Mouse (Mus musculus): ENCODE data around the gene Fcer1a.
"Not testable (repeated sequence)": the region's sequence is repeated elsewhere in the genome, so short reads cannot be mapped to it uniquely, and the experiment has no call there.

The Fcer1a gene

DNA sequence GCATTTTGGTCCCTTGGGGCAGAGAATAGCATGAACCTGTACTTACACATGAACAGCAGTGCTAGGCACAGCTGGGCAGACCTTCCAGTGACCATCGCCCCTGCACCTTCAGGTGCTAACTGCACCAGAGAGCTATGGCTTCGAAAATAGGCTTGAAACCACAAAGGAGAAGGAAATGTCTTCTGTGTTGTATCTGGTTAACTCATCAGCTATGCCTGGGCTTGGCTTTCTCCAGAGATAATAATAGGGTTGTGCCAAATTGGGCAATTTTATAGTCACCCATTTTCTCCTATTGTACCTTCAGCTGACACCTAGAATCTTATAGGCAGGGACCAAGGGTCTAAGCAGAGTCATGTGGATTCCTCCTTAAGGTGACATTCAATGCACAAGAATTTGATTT, at the start of gene Fcer1a:
Gene Fcer1a, minus strand, starts transcription at position 134 of the 400 bp plus-strand sequence.
- DNase-seq (ENCODE audit: low read depth), result no peak

DNA sequence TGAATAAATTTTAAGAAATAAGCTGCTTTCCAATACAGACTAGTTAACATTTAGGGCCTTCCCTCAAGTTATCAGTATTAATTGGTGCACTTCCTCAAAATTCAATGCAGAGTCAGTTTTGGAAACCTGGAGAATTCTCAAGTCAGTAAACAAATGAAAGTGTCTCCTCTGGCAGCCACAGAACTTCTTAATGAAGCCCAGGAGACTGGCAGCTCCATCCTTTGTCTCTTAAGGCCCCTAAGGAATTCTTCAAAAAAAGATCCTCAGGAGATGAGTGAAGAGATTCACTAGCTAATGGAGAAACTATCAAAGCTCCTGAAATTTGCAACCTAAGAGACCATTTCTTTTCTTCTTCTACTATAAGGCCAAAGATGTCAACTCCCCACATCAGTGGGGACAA, 38.7 kb upstream of the Fcer1a start, which contains the start of gene Olfr418:
Gene Olfr418, plus strand, starts transcription at position 301 of the 400 bp plus-strand sequence.
- DNase-seq (ENCODE audit: low read depth), result no peak

DNA sequence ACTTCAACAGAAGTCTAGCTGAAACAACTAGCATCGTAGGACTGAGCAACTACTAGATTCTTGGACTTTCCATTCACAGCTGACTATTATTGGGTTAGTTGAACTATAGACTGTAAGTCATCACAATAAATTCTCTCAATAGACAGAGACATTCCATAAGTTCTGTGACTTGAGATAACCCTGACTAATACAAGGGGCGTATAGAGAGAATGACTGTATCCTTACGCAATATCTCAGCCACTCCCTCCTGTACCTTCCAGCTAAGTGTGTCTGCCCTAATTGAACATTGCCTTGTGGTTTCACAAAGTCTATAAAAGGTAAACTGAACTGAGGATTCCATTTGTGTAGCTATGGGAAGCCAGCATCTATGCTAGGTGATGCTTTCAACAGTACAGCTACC, 22.9 kb upstream of the Fcer1a start:
- DNase-seq (ENCODE audit: low read depth), result peak; percentile 2

DNA sequence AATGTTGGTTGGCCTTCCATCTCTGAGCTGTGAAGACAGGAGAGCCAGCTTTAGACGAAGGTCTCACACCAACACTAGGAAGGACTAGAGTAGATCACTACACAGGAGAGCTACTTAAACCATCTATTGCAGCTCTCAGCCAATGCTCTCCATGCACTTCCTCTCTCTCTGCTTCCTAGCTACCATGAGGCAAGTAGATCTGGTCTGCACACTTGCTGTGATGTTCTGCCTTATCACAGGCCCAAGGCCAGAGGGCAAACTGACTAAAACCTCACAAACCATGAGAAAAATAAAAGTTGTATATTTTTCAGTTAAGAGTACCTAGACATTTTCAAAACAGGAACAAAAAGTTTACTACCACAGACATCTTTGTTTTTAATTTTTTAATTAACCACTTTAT, 10.0 kb upstream of the Fcer1a start:
- not testable (repeated sequence) for DNase-seq (ENCODE audit: low read depth)

DNA sequence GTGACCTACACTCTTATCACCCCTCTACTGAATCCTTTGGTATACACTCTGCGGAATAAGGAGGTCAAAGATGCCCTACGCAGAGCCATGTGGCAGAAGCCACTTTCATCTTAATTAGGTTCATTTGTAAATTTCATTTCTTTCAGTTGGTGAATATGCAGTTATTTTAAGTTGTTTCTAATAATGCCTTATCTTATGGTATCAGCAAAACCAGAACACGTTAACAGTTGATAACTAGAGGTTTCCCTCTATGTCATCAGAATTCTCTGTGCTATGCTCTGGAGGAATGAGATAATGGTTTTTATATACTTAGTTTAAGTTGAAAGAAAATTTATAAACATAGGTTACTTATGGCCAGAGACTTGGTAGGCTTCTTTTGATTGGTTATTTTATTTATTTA, 10.5 kb downstream of the Fcer1a start:
- no peak for DNase-seq (ENCODE audit: low read depth)

DNA sequence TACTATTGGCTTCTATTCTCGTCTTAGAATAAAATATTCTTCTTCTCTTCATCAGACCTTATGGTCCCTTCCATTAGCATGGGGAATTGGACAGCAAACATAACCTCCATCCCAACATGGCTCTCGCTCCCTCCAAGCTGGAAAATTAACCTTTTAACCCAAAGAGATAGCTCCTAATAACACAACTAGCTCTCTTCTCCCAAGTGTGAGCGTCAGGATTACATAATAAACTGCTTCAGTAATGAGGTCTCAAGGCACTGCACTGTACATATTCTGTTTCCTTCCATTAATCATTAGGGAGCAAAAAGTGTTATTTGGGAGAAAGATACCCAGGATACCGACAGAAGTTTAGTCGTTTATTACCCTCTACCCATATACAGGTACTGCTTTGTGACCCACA, 14.9 kb downstream of the Fcer1a start, which contains the start of gene Olfr1404:
Gene Olfr1404, plus strand, starts transcription at position 301 of the 400 bp plus-strand sequence.
- no peak for DNase-seq (ENCODE audit: low read depth)

DNA sequence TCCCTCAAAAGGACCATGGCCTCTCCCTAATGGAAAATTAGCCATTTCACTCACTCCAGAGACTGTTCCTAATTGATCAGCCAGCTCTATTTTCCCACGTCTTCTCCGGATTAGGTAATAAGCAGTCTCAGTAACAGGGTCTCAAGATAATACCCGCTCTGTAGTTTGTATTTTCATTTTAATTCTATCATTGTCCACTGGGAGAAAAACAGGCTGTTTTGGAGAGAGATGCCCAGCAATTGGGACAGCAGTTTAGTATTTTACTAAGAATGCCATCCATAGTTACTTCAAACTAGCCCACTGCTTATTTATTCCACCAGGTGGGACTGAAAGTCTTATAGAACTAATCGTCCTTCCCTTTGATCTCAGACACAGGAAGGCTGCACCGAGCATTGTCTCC, 29.5 kb downstream of the Fcer1a start, which contains the start of gene Olfr218:
Gene Olfr218, plus strand, starts transcription at position 301 of the 400 bp plus-strand sequence.
- DNase-seq (ENCODE audit: low read depth), result no peak

DNA sequence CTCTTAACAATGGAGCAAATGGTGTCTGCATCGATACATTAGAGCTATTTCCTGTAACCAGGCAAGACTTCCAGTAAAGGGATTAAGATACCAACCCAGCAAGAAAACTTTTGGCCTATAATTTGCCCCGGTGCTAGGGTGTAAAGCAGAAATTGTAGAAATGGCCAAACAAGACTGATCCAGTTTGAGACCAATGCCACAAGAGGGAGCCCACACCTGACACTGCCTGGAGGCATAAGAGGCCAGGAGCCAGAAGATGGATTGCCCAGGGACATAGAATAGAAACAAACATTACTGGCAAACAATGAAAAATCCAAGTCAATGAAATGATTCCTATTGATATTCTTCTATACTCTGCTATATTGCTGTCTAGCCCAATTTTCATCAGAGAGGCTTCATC, 30.7 kb downstream of the Fcer1a start:
- peak; percentile 3 for DNase-seq (ENCODE audit: low read depth)

DNA sequence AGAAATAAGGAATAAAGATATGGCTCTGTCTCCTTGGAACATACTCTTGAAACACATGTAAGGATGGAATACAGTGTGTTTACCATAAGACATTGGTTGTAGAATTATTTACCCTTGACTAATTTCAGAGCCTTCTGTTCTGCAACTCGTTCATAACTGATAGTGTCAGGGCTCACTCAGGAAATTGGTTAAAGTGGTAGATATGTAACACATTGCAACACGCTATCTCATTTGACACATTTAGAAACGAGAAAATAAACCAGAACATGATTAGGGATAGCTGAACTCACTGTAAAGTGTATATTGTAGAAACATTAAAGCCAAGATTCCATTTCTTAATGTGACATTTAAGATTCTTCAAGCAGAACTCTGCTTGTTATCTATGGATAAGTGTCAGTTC, 35.0 kb downstream of the Fcer1a start:
- no peak for DNase-seq (ENCODE audit: low read depth)

DNA sequence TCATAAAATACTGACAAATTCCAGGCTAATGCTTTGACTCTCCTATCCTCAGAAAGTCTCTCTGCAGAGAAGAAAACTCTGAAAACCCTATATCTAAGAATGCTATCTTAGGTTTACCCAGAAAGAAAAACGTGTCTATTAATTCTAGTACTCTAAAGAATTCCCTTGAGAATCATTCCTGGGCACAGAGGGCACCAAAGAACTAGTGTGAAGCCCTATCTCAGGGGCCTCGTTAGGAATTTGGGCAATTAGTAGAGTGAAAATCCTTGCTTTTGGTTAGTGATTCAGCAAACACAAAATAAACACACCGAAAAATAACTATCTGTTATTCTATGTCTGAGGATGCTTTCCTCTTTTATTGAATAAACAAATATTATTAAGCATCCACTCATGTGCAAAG, 36.5 kb downstream of the Fcer1a start, which contains the start of gene Olfr1406:
Gene Olfr1406, minus strand, starts transcription at position 101 of the 400 bp plus-strand sequence.
- no peak for DNase-seq (ENCODE audit: low read depth)

DNA sequence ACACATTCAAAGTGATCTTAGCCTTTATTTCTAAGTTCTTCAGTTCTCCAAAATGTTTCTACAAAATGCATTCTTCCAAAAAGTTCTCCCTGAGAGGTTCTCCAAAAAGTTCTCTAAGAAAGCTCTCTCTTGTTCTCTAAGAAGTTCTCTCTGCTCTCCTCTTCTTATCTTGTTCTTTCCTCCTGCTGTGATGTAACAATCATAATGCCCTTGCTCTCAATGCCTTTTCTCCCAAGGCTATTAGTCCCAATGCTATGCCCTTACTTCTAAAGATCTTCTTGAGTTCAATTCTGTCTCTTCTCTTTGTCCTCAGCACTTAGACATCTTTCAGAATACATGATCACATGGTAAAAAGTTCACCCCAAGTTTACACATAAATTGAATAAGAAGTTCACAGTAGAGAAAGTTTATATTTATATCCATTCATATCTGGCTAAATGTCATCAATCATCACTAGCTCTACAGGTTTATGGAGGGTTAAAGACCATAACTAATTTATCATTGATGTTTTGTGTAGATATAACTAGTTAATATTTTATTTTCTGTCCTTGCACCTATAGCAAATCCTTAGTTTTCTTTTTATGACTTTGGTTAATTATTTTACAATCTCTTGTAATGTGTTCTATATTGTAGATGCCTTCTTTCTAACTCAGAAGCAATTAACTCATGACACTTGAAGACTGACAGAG, 52.7 kb downstream of the Fcer1a start:
- no peak for DNase-seq (ENCODE audit: low read depth)
